Mouse (Mus musculus) megakaryocyte, embryonic 14.5 days (primary cell): ENCODE measurements around the gene Chst8. TPM values are rescaled to one million over a fixed set of nuclear protein-coding genes. Genes with fewer than 3 reads are reported as not detected.

Experiments
- H3K27me3 ChIP-seq: replicated peaks from 2 replicates; pipeline ENCODE3; 2012; ENCODE audit warnings: inconsistent platforms
- H3K36me3 ChIP-seq: replicated peaks from 2 replicates; pipeline ENCODE3; 2012; ENCODE audit warnings: low read length, inconsistent platforms, mixed read lengths
- H3K4me1 ChIP-seq: 2 replicates; pipeline ENCODE4 v1.6.1; 2012; ENCODE audit warnings: inconsistent platforms
- H3K4me3 ChIP-seq: replicated peaks from 2 replicates; pipeline ENCODE3; 2012; ENCODE audit warnings: moderate library complexity, mild to moderate bottlenecking, inconsistent platforms
- H3K9me3 ChIP-seq: 2 replicates; pipeline ENCODE4 v1.6.1; 2012; ENCODE audit warnings: inconsistent platforms
- FLI1 ChIP-seq: IDR thresholded peaks from 2 replicates; pipeline ENCODE4 v1.6.1; 2012; ENCODE audit warnings: low read length, inconsistent platforms, mixed read lengths
- GATA1 ChIP-seq: IDR thresholded peaks from 3 replicates; pipeline ENCODE4 v1.6.1; 2012; ENCODE audit warnings: mixed read lengths, low read length, inconsistent platforms, borderline replicate concordance
- polyA plus RNA-seq: library from polyadenylated mRNA; stranded (reverse); fragments of >175 nt; gene quantifications from 2 replicates; pipeline ENCODE4 v1.2.3, GENCODE M21; 2012; ENCODE audit warnings: low replicate concordance; ENCODE audit not compliant: insufficient read depth

The Chst8 gene
- polyA plus RNA-seq, 1 experiment, result 0.13 TPM

GRCm38 (mm10) chr7:34720882-34721649, 91.4 kb downstream of the Chst8 start:
- no peak overlapping the region for H3K4me3 ChIP-seq
- peaks cover 6% of the 10 kb centered on the region for H3K27me3 ChIP-seq
- H3K4me1 ChIP-seq, result no peaks in the 10 kb centered on the region
- H3K9me3 ChIP-seq, result no peaks in the 10 kb centered on the region
- H3K36me3 ChIP-seq, result no peaks in the 10 kb centered on the region
- TF ChIP-seq FLI1 (no peak), GATA1 (no peak)

- Histone ChIP-seq H3K36me3 (no peaks in the 10 kb centered on the region), H3K27me3 (peaks cover 6% of the 10 kb centered on the region), H3K4me3 (no peak overlapping the region), H3K4me1 (no peaks in the 10 kb centered on the region), H3K9me3 (no peaks in the 10 kb centered on the region)
- TF ChIP-seq GATA1, result no peak
- TF ChIP-seq FLI1, result no peak
Observed at GRCm38 (mm10) chr7:34719599-34719998, 92.9 kb downstream of the Chst8 start.

- H3K27me3 ChIP-seq, result peaks cover 6% of the 10 kb centered on the region
- H3K9me3 ChIP-seq, result no peaks in the 10 kb centered on the region
- no peak overlapping the region for H3K4me3 ChIP-seq
- H3K36me3 ChIP-seq, result no peaks in the 10 kb centered on the region
- no peak for TF ChIP-seq FLI1
- no peak for TF ChIP-seq GATA1
- H3K4me1 ChIP-seq, result no peaks in the 10 kb centered on the region
Observed at GRCm38 (mm10) chr7:34718651-34719050, 93.9 kb downstream of the Chst8 start.

- no peaks in the 10 kb centered on the region for H3K36me3 ChIP-seq
- H3K4me1 ChIP-seq, result no peaks in the 10 kb centered on the region
- TF ChIP-seq GATA1, result no peak
- TF ChIP-seq FLI1, result no peak
- H3K4me3 ChIP-seq, result no peak overlapping the region
- no peaks in the 10 kb centered on the region for H3K9me3 ChIP-seq
- peaks cover 4% of the 10 kb centered on the region for H3K27me3 ChIP-seq
Observed at GRCm38 (mm10) chr7:34717161-34717810, 95.2 kb downstream of the Chst8 start.

GRCm38 (mm10) chr7:34714848-34715460, 97.6 kb downstream of the Chst8 start:
- Histone ChIP-seq H3K36me3 (no peaks in the 10 kb centered on the region), H3K4me1 (no peaks in the 10 kb centered on the region), H3K9me3 (no peaks in the 10 kb centered on the region), H3K4me3 (no peak overlapping the region), H3K27me3 (peaks cover 2% of the 10 kb centered on the region)
- TF ChIP-seq FLI1, result no peak
- no peak for TF ChIP-seq GATA1

- H3K27me3 ChIP-seq, result no peaks in the 10 kb centered on the region
- H3K4me3 ChIP-seq, result no peak overlapping the region
- no peaks in the 10 kb centered on the region for H3K36me3 ChIP-seq
- peaks cover 28% of the 10 kb centered on the region for H3K9me3 ChIP-seq
- no peaks in the 10 kb centered on the region for H3K4me1 ChIP-seq
- TF ChIP-seq GATA1, result no peak
- TF ChIP-seq FLI1, result no peak
Observed at GRCm38 (mm10) chr7:34709111-34709510, 103.4 kb downstream of the Chst8 start.

GRCm38 (mm10) chr7:34704401-34704800, 108.1 kb downstream of the Chst8 start:
- TF ChIP-seq FLI1, result no peak
- no peak for TF ChIP-seq GATA1
- Histone ChIP-seq H3K9me3 (peaks cover 26% of the 10 kb centered on the region), H3K4me3 (no peak overlapping the region), H3K36me3 (no peaks in the 10 kb centered on the region), H3K27me3 (no peaks in the 10 kb centered on the region), H3K4me1 (no peaks in the 10 kb centered on the region)

GRCm38 (mm10) chr7:34703437-34703836, 109.1 kb downstream of the Chst8 start:
- no peaks in the 10 kb centered on the region for H3K36me3 ChIP-seq
- H3K9me3 ChIP-seq, result peaks cover 18% of the 10 kb centered on the region
- TF ChIP-seq FLI1, result no peak
- no peak for TF ChIP-seq GATA1
- H3K4me3 ChIP-seq, result no peak overlapping the region
- H3K27me3 ChIP-seq, result no peaks in the 10 kb centered on the region
- no peaks in the 10 kb centered on the region for H3K4me1 ChIP-seq

GRCm38 (mm10) chr7:34702718-34703351, 109.7 kb downstream of the Chst8 start:
- Histone ChIP-seq H3K4me1 (no peaks in the 10 kb centered on the region), H3K4me3 (no peak overlapping the region), H3K27me3 (no peaks in the 10 kb centered on the region), H3K36me3 (no peaks in the 10 kb centered on the region), H3K9me3 (peaks cover 14% of the 10 kb centered on the region)
- TF ChIP-seq GATA1, result no peak
- TF ChIP-seq FLI1, result no peak
